Comparison of ENCODE assay signal across 8 mouse cellular contexts in genomic region chr10:53596677-53597120, GRCm38 (mm10). TPM values are rescaled to one million over a fixed set of nuclear protein-coding genes. Genes with fewer than 3 reads are reported as not detected.
A peak's percentile ranks its signal among the peaks of the same experiment; 100 is the strongest.
DNase-seq lines count a peak whose midpoint lies in the region; ATAC-seq and TF ChIP-seq lines count a peak whose summit lies in the region.

Gene Asf1a (plus strand): TSS chr10:53596757.

- peaks cover 10% of the 10 kb centered on the region; the same call in 1 of the 2 replicates for H3K36me3 ChIP-seq in heart, embryonic 12.5 days
- no peaks in the 10 kb centered on the region for H3K36me3 ChIP-seq in kidney, postnatal 0 days (ENCODE audit: insufficient read depth, low read length)
- 0 out of 2 replicates have a peak, but pooled peaks cover 3% of the 10 kb centered on the region for H3K36me3 ChIP-seq in liver, embryonic 11.5 days (ENCODE audit: control insufficient read depth, insufficient read depth, low read length)
- H3K36me3 ChIP-seq in stomach, embryonic 14.5 days (ENCODE audit: control insufficient read depth, insufficient read depth, low read length) = peaks cover 5% of the 10 kb centered on the region; the same call in 1 of the 2 replicates

- ATAC-seq in erythroid progenitor cell, adult 5-6 weeks (replicated peaks; ENCODE audit: low FRiP score, poor library complexity, severe bottlenecking) = peak; percentile 94
- peak; percentile 96 for ATAC-seq in heart, embryonic 12.5 days (ENCODE audit: insufficient number of reproducible peaks, low FRiP score)
- ATAC-seq in kidney, postnatal 0 days (replicated peaks; ENCODE audit: low FRiP score, low read depth) = peak; percentile 97
- ATAC-seq in liver, embryonic 11.5 days (replicated peaks; ENCODE audit: low FRiP score) = peak; percentile 94
- peak; percentile 97 for ATAC-seq in stomach, embryonic 14.5 days (ENCODE audit: insufficient number of reproducible peaks, insufficient read depth, low FRiP score, low read depth)

- H3K9ac ChIP-seq in heart, embryonic 12.5 days = peak within 1 kb of the TSS; percentile 100
- H3K9ac ChIP-seq in kidney, postnatal 0 days (ENCODE audit: low read depth, low read length) = peak within 1 kb of the TSS; percentile 95
- peak within 1 kb of the TSS; percentile 96 for H3K9ac ChIP-seq in liver, embryonic 11.5 days (ENCODE audit: low read depth, low read length)
- H3K9ac ChIP-seq in stomach, embryonic 14.5 days (replicated peaks; ENCODE audit: low read depth, low read length) = peak within 1 kb of the TSS; percentile 99

- no peaks in the 10 kb centered on the region for H3K9me3 ChIP-seq in heart, embryonic 12.5 days (replicated peaks)
- H3K9me3 ChIP-seq in kidney, postnatal 0 days (replicated peaks; ENCODE audit: low read length) = no peaks in the 10 kb centered on the region
- no peaks in the 10 kb centered on the region for H3K9me3 ChIP-seq in liver, embryonic 11.5 days (ENCODE audit: control insufficient read depth, low read length)
- no peaks in the 10 kb centered on the region for H3K9me3 ChIP-seq in stomach, embryonic 14.5 days (ENCODE audit: control insufficient read depth, low read depth, low read length)

- no peaks in the 10 kb centered on the region for H3K27me3 ChIP-seq in heart, embryonic 12.5 days (replicated peaks)
- H3K27me3 ChIP-seq in kidney, postnatal 0 days (ENCODE audit: insufficient read depth, low read length) = no peaks in the 10 kb centered on the region
- H3K27me3 ChIP-seq in liver, embryonic 11.5 days (replicated peaks; ENCODE audit: control insufficient read depth, insufficient read depth, low read length) = no peaks in the 10 kb centered on the region
- no peaks in the 10 kb centered on the region for H3K27me3 ChIP-seq in stomach, embryonic 14.5 days (ENCODE audit: control insufficient read depth, insufficient read depth, low read length)

- DNase-seq in CD4-positive helper T cell, adult 2 months (ENCODE audit: low read depth, low spot score) = peak; percentile 97
- DNase-seq in brain, embryonic 18.5 days (ENCODE audit: low read depth, low spot score) = peak; percentile 94
- peak; percentile 99 for DNase-seq in kidney, postnatal 0 days (ENCODE audit: low spot score)
- peak; percentile 95 for DNase-seq in liver, embryonic 11.5 days (ENCODE audit: low spot score)
- DNase-seq in naive thymus-derived CD4-positive, alpha-beta T cell, adult 2 months (ENCODE audit: low read depth) = peak; percentile 97

- H3K4me2 ChIP-seq in heart, embryonic 12.5 days = peak within 1 kb of the TSS; percentile 74
- peak within 1 kb of the TSS; percentile 80 for H3K4me2 ChIP-seq in kidney, postnatal 0 days (ENCODE audit: low read length)
- peak within 1 kb of the TSS; percentile 88 for H3K4me2 ChIP-seq in liver, embryonic 11.5 days
- peak within 1 kb of the TSS; percentile 73 for H3K4me2 ChIP-seq in stomach, embryonic 14.5 days (replicated peaks; ENCODE audit: low read depth, low read length)

- peaks cover 16% of the 10 kb centered on the region for H3K4me1 ChIP-seq in heart, embryonic 12.5 days (replicated peaks)
- H3K4me1 ChIP-seq in kidney, postnatal 0 days (replicated peaks; ENCODE audit: insufficient read depth, low read length) = peaks cover 10% of the 10 kb centered on the region
- peaks cover 19% of the 10 kb centered on the region; the same call in 1 of the 2 replicates for H3K4me1 ChIP-seq in liver, embryonic 11.5 days (replicated peaks; ENCODE audit: control insufficient read depth, insufficient read depth, low read length)
- H3K4me1 ChIP-seq in stomach, embryonic 14.5 days (ENCODE audit: control insufficient read depth, insufficient read depth, low read length) = peaks cover 3% of the 10 kb centered on the region

- peak; percentile 78 for TF ChIP-seq CTCF in kidney, postnatal 0 days (IDR thresholded peaks at IDR 0.05; ENCODE audit: low read depth)

- peak within 1 kb of the TSS; percentile 99 for H3K27ac ChIP-seq in heart, embryonic 12.5 days (ENCODE audit: poor library complexity, severe bottlenecking)
- H3K27ac ChIP-seq in kidney, postnatal 0 days = peak within 1 kb of the TSS; percentile 99
- H3K27ac ChIP-seq in liver, embryonic 11.5 days (ENCODE audit: low read depth, low read length) = peak within 1 kb of the TSS; percentile 98
- H3K27ac ChIP-seq in stomach, embryonic 14.5 days (ENCODE audit: low read length) = peak within 1 kb of the TSS; percentile 99

- WGBS in heart, embryonic 12.5 days = under 1% methylated on average over 52 of the region's 52 CpGs
- under 1% methylated on average over 43 of the region's 52 CpGs for WGBS in kidney, postnatal 0 days
- WGBS in liver, embryonic 11.5 days = under 1% methylated on average over 45 of the region's 52 CpGs
- WGBS in stomach, embryonic 14.5 days = 0% methylated on average over 47 of the region's 52 CpGs

- peak within 1 kb of the TSS; percentile 99 for H3K4me3 ChIP-seq in heart, embryonic 12.5 days
- peak within 1 kb of the TSS; percentile 88 for H3K4me3 ChIP-seq in kidney, postnatal 0 days (replicated peaks; ENCODE audit: low read depth, low read length)
- peak within 1 kb of the TSS; percentile 93 for H3K4me3 ChIP-seq in liver, embryonic 11.5 days (ENCODE audit: low read depth, low read length)
- H3K4me3 ChIP-seq in stomach, embryonic 14.5 days (ENCODE audit: low read depth, low read length) = peak within 1 kb of the TSS; percentile 96

RNA-seq across cellular contexts. Expression of gene Asf1a, which starts in this region (rescaled TPM):
- total RNA-seq in erythroid progenitor cell, adult 5-6 weeks (2015; ENCODE audit: low replicate concordance) = 69.2 and 88.3 TPM in 2 replicates
- 24.5 and 85.2 TPM in 2 replicates for total RNA-seq in erythroid progenitor cell, adult 5-6 weeks (2017; ENCODE audit: low replicate concordance)
- polyA plus RNA-seq in heart, embryonic 12.5 days (2016; fragmentation: Nextera tagmentation; extraction: Ambion mirVana) = 80.7 and 80.8 TPM in 2 replicates
- 122 and 126 TPM in 2 replicates for polyA plus RNA-seq in kidney, postnatal 0 days (2015; fragmentation: Nextera tagmentation; extraction: Ambion mirVana)
- polyA plus RNA-seq in liver, embryonic 11.5 days (2014; fragmentation: Nextera tagmentation; extraction: Ambion mirVana) = 172 and 175 TPM in 2 replicates
- polyA plus RNA-seq in stomach, embryonic 14.5 days (2014; fragmentation: Nextera tagmentation; extraction: Ambion mirVana) = 119 and 123 TPM in 2 replicates

Comparison
In these comparisons a context has a peak if more than half of its experiments do, and no peak if none do; other contexts are left out.
1. Peak in every context shown above with its lines: DNase-seq, ATAC-seq, H3K4me3 ChIP-seq and H3K27ac ChIP-seq.